Mouse (Mus musculus) embryonic facial prominence, embryonic 12.5 days (tissue): Measurements from ENCODE around the gene Als2. TPM values are rescaled to one million over a fixed set of nuclear protein-coding genes. Genes with fewer than 3 reads are reported as not detected.

Experiments used
- ATAC-seq: fragments of 200-750 bp; cut with Nextera tagmentation; 2 replicates; pipeline ENCODE4 v1.8.0; 2017; ENCODE audit not compliant: insufficient number of reproducible peaks, insufficient read depth, low FRiP score, low TSS enrichment
- H3K27ac ChIP-seq: fragments of 300-500 bp; sonication (generic); 2 replicates; pipeline ENCODE4 v1.5.1; 2016; ENCODE audit warnings: mild to moderate bottlenecking
- H3K27me3 ChIP-seq: fragments of 300-500 bp; sonication (generic); 2 replicates; pipeline ENCODE4 v1.6.1; 2016; ENCODE audit warnings: mild to moderate bottlenecking, moderate library complexity
- H3K36me3 ChIP-seq: fragments of 300-500 bp; sonication (generic); 2 replicates; pipeline ENCODE4 v1.6.1; 2016; ENCODE audit warnings: mild to moderate bottlenecking
- H3K4me1 ChIP-seq: fragments of 300-500 bp; sonication (generic); 2 replicates; pipeline ENCODE4 v1.6.1; 2016
- H3K4me2 ChIP-seq: fragments of 300-500 bp; sonication (generic); replicated peaks from 2 replicates; pipeline ENCODE4 v1.6.1; 2016; ENCODE audit warnings: mild to moderate bottlenecking, moderate library complexity
- H3K4me3 ChIP-seq: fragments of 300-500 bp; sonication (generic); 2 replicates; pipeline ENCODE4 v1.5.1; 2016; ENCODE audit warnings: mild to moderate bottlenecking
- H3K9ac ChIP-seq: fragments of 300-500 bp; sonication (generic); 2 replicates; pipeline ENCODE4 v1.6.1; 2016; ENCODE audit warnings: mild to moderate bottlenecking, moderate library complexity
- H3K9me3 ChIP-seq: fragments of 300-500 bp; sonication (generic); 2 replicates; pipeline ENCODE4 v1.6.1; 2016; ENCODE audit warnings: mild to moderate bottlenecking, moderate library complexity
- WGBS: fragments of 180-500 bp; shearing (Covaris S2); methylation state at CpG from one replicate; pipeline ENCODE4 v1.1.7; 2016; 5-methylcytosine and 5-hydroxymethylcytosine counted together
- polyA plus RNA-seq: library from polyadenylated mRNA; unstranded; fragments of >200 nt; fragmentation: Nextera tagmentation; extraction: Ambion mirVana; gene quantifications from 2 replicates; pipeline ENCODE4 v1.2.1, GENCODE M21; 2016

The Als2 gene
- 14.9 and 15.4 TPM in 2 replicates for polyA plus RNA-seq

DNA sequence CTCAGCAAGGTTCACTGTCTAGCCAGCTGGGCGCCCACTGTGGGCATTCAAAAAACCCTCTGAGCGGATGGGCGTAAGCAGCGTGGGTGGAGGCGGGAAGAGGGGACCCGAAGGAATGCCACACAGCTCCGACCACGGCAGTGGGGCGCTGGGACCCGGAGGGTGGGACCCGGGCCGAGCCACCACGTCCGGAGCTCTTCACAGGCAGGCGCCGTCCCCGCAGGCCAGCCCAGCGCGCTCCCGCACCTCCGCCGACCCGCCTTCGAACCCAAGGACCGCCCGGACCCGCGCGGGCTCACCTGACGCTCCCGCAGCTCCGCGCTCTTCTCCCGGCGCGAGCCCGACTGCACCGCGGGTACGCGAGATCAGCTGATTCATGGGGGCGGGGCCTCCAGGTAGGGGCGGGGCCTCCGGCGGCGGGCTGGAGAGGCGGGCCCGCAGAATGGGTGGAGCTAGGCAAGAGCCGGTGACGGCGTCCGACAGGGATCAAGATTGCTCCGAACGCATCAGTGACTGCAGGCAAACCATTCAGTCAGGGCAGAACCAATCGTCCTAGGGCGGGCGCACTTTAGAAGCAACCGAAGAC lies at the start of gene Als2:
Als2 (minus strand) TSS at position 376 of the 586 bp plus-strand sequence.
- H3K4me2 ChIP-seq: peak within 1 kb of the TSS; percentile 73
- ATAC-seq: peak; percentile 97
- peak within 1 kb of the TSS; percentile 73 for H3K4me3 ChIP-seq
- no peaks in the 10 kb centered on the region for H3K27me3 ChIP-seq
- under 1% methylated on average over 58 of the region's 58 CpGs for WGBS
- peak within 1 kb of the TSS; percentile 67 for H3K9ac ChIP-seq
- no peaks in the 10 kb centered on the region for H3K9me3 ChIP-seq
- H3K36me3 ChIP-seq: no peaks in the 10 kb centered on the region
- H3K4me1 ChIP-seq: no peaks in the 10 kb centered on the region
- H3K27ac ChIP-seq: 0 out of 2 replicates have a peak within 1 kb of the TSS, but pooled peaks have one; percentile 26

DNA sequence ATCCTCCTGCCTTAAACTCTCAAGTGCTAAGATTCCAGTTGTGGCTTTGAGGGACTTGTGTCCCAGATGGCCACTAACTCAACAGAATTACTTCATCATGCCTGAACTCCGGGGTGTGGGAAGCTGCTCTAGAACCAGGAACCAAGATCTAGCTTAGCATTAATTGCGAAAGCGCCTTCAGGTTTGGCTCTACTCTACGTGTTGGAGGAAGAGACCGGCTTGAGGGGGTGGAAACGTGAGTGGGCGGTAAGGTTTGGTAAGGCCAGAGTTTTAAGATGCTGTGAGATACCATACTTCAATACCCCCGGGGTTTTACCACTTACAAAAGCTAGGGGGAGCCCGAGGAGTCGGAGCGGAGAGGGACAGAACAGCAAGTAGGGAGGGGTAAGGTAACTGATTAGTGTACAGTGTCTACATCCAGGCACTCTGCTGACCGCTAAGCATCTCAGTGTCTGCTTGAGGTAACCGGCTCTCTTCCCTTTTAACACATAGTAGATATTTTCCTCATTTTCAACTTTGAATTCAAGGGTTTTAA lies 49.4 kb upstream of the Als2 start:
- H3K9me3 ChIP-seq: no peaks in the 10 kb centered on the region
- H3K9ac ChIP-seq: no peak overlapping the region
- no peaks in the 10 kb centered on the region for H3K27me3 ChIP-seq
- no peaks in the 10 kb centered on the region for H3K36me3 ChIP-seq
- H3K27ac ChIP-seq: no peak overlapping the region
- H3K4me3 ChIP-seq: no peak overlapping the region
- H3K4me2 ChIP-seq: no peak overlapping the region
- no peak for ATAC-seq
- H3K4me1 ChIP-seq: peaks cover 15% of the 10 kb centered on the region
- WGBS: 82% methylated on average over 13 of the region's 13 CpGs

DNA sequence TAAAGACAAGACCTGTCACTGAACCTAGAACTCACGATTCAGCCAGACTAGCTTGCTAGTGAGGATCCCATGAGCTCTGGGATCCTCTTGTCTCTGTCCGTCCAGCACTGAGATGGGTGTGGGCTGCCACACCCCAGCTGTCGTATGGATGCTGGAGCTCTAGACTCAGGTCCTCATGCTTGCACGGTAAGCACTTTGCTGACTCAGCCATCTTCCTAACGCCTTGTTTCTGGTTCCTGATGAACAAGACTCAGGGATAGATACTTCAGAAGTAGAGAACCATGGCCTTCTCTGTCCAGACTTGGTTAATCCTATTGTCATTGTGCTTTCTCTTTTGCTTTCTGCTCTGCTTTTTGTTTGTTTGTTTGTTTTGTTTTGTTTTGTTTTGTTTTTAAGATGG lies 48.8 kb upstream of the Als2 start:
- H3K4me1 ChIP-seq: peaks cover 10% of the 10 kb centered on the region
- H3K27me3 ChIP-seq: no peaks in the 10 kb centered on the region
- no peaks in the 10 kb centered on the region for H3K9me3 ChIP-seq
- no peak overlapping the region for H3K27ac ChIP-seq
- 92% methylated on average over 5 of the region's 5 CpGs for WGBS
- no peak overlapping the region for H3K4me3 ChIP-seq
- no peak for ATAC-seq
- no peak overlapping the region for H3K4me2 ChIP-seq
- no peak overlapping the region for H3K9ac ChIP-seq
- H3K36me3 ChIP-seq: no peaks in the 10 kb centered on the region

DNA sequence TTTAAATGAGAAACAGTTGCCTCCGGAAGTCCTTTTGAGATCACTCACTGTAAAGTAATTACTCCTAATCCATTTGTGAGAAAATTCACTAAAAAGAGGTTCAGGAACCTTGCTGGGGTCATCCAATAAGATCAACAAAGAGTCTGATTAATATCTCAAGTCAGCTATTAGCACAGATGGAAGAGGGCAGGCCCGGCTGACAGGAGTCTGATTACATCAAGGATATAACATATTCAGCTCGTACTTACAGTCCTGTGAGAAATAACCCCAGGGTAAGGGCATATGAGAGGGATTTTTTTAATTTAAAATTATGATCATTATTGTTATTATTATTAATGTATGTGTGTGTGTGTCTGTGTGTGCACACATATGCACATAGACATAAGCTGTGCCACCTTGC lies 35.2 kb upstream of the Als2 start:
- H3K4me2 ChIP-seq: no peak overlapping the region
- no peak for ATAC-seq
- H3K27ac ChIP-seq: no peak overlapping the region
- H3K36me3 ChIP-seq: no peaks in the 10 kb centered on the region
- H3K4me1 ChIP-seq: peaks cover 25% of the 10 kb centered on the region
- WGBS: 29% methylated on average over 3 of the region's 3 CpGs
- H3K9ac ChIP-seq: no peak overlapping the region
- no peak overlapping the region for H3K4me3 ChIP-seq
- H3K27me3 ChIP-seq: no peaks in the 10 kb centered on the region
- H3K9me3 ChIP-seq: no peaks in the 10 kb centered on the region

DNA sequence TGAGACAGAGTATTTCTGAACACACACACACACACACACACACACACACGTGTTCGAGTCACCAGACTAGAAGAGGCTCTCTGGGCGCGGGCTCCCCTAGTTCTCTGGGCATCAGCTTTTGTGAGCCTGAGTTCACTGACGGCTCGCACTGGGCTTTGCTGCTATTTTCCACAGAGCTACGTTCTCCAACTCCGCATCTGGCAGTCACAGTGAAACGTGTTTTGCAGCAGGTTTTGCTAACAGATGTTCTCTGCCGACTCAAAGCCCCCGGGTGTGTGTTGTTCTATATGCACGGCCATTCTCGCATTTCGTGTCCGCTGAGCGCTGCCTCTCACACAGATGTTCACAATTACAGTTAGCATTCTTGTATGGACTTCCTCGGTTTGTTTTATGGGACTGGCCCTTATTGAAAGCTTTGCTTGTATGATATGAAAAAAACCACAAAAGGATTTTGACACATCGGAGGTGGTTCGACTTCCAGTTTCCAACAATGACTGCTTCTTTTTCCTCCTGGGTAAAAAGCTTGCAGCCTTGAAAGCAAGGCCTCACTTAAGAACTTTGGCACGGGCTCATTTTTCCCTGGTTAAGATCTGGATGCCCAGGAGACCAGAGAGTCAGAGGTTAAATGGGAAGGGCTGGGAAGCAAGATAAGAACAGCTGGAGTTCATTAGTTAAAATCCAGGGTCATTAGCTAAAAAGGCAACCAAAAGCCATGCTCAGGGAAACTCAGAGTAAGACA lies 33.1 kb upstream of the Als2 start:
- peak overlapping the region; percentile 18 for H3K4me2 ChIP-seq
- no peaks in the 10 kb centered on the region for H3K36me3 ChIP-seq
- no peak overlapping the region for H3K9ac ChIP-seq
- peak overlapping the region; percentile 80 for H3K27ac ChIP-seq
- peak; percentile 84 for ATAC-seq
- WGBS: 17% methylated on average over 20 of the region's 20 CpGs
- no peaks in the 10 kb centered on the region for H3K9me3 ChIP-seq
- H3K4me3 ChIP-seq: no peak overlapping the region
- H3K4me1 ChIP-seq: peaks cover 25% of the 10 kb centered on the region
- H3K27me3 ChIP-seq: no peaks in the 10 kb centered on the region

DNA sequence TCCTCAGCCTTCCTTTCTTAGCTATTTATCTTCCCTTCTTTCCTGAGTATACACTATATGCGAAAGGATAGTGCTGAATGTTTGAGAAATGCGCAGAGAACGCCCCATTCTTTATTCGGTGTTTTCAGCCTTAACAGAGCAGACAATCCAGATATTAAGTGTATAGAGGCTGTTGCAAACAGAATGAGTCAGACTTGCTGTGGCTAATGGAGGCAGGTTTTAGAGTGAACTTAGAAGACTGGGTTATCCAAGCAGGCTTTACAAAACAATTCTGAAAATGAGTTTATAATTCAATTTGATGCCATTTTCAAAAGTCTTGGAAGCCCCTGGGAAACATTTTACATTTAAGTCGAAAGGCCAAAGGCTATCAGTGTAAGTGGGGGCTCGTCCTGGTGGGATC lies 32.4 kb upstream of the Als2 start:
- Histone ChIP-seq H3K4me2 (0 out of 2 replicates have a peak overlapping the region, but pooled peaks have one; percentile 18), H3K9me3 (no peaks in the 10 kb centered on the region), H3K36me3 (no peaks in the 10 kb centered on the region), H3K4me3 (no peak overlapping the region), H3K9ac (no peak overlapping the region), H3K27ac (peak overlapping the region; percentile 80), H3K4me1 (peaks cover 25% of the 10 kb centered on the region), H3K27me3 (no peaks in the 10 kb centered on the region)
- ATAC-seq: no peak
- WGBS: 61% methylated on average over 6 of the region's 6 CpGs

DNA sequence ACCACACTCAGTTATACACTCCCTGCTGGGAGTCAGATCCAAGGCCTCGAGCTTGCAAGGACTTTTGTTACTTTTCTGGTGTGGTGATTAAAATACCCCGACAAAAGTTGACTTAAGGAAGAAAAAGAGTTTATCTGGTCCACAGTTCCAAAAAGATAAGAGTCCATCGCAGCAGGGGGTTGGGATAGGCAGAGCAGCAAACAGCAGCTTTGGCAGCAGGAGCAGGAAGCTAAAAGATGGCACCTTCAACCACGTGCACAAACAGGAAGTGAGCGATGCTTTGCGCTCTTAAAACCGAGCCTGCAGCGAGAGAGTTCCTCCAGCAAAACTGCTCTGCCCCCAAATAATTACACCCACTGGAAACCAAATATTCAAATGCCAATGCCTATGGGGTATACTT lies 31.9 kb upstream of the Als2 start:
- Histone ChIP-seq H3K4me3 (no peak overlapping the region), H3K9ac (no peak overlapping the region), H3K9me3 (no peaks in the 10 kb centered on the region), H3K36me3 (no peaks in the 10 kb centered on the region), H3K27ac (no peak overlapping the region; the same call in 1 of the 2 replicates), H3K4me1 (peaks cover 25% of the 10 kb centered on the region), H3K4me2 (no peak overlapping the region), H3K27me3 (no peaks in the 10 kb centered on the region)
- ATAC-seq: no peak
- WGBS: 36% methylated on average over 8 of the region's 8 CpGs

DNA sequence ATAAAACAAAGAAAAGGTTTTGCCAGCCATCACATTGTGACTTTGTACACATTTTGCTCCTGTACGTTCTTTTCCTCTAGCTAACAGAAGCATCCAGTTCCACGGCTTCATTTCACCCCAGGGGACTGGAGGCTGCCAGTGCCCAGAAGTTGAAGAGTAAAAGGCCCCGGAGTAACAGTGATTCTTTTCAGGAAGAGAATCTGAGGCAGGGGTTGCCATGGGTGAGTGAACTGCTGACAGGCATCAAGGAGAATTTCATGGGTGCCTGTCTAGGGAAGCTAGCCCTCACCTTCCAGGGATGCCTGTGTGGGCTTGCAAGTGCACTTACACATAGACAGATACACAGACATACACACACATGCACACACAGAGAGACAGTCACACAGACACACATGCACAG lies 20.7 kb upstream of the Als2 start:
- no peak overlapping the region for H3K4me2 ChIP-seq
- no peak overlapping the region for H3K9ac ChIP-seq
- 7% methylated on average over 3 of the region's 3 CpGs for WGBS
- no peaks in the 10 kb centered on the region for H3K9me3 ChIP-seq
- no peak overlapping the region for H3K27ac ChIP-seq
- peaks cover 23% of the 10 kb centered on the region for H3K4me1 ChIP-seq
- no peak overlapping the region for H3K4me3 ChIP-seq
- ATAC-seq: no peak
- H3K36me3 ChIP-seq: no peaks in the 10 kb centered on the region
- H3K27me3 ChIP-seq: no peaks in the 10 kb centered on the region

DNA sequence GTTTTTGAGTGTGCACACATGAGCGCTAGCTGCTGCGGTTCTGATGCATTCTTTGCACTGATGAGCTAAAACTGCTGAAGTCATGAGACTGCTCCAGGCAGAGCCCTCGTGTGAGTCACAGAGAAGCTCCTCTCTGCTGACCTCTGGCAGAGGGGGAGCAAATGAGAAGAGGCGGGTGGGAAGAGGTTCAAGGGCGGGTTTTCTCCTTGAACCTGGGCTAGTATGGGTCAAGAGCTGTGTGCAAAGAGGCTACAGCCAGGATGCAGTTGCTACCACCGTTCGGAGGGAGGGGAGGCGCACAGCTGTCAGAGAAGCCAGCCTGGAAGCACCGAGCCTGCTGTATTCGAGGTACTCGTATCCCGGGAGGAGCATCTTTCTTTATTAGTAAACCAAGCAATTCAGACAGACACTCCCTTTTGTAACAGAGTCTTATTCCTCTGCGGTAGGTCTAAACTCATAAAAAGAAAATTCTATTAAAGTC lies 19.8 kb upstream of the Als2 start, which contains the start of gene Cdk15:
Cdk15 (plus strand) TSS at position 156 of the 481 bp plus-strand sequence.
- Histone ChIP-seq H3K27ac (peak within 1 kb of the TSS; percentile 31; the same call in 1 of the 2 replicates), H3K9me3 (no peaks in the 10 kb centered on the region), H3K4me3 (no peak within 1 kb of the TSS), H3K36me3 (no peaks in the 10 kb centered on the region), H3K9ac (no peak within 1 kb of the TSS), H3K4me1 (peaks cover 23% of the 10 kb centered on the region), H3K27me3 (no peaks in the 10 kb centered on the region), H3K4me2 (peak within 1 kb of the TSS; percentile 19)
- WGBS: 12% methylated on average over 13 of the region's 13 CpGs
- no peak for ATAC-seq

DNA sequence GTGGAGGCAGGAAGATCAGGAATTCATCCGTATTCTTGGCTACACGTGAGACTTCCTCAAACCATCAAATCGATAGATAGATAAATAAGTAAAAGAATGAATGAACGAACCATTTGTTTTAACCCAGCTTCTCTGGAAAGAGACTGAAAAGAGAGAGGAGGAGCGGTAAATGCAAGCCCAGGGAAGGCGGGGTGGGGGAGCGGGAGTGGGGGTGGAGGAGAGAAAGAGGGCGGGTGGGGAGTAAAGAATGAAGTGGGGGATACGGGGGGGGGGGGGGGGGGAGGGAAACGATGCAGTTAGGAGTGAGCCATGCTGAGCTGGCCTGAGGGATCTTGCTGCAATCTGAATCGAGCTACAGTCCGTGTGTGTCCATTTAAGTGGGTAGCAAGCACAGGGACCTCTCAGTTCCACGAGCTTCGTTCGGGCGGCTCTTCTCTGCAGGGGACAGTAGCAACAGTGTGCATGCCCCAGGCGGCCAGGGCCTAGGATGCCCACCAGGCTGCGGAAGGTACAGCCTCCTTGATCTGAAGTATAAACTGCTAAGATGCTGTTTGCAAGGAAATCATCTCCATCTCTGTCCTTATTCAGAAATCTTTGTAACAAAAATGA lies 16.4 kb upstream of the Als2 start:
- H3K27ac ChIP-seq: no peak overlapping the region
- H3K36me3 ChIP-seq: no peaks in the 10 kb centered on the region
- no peak for ATAC-seq
- peak overlapping the region; percentile 51 for H3K4me2 ChIP-seq
- H3K9ac ChIP-seq: peak overlapping the region; percentile 33; the same call in 1 of the 2 replicates
- H3K9me3 ChIP-seq: no peaks in the 10 kb centered on the region
- no peaks in the 10 kb centered on the region for H3K27me3 ChIP-seq
- H3K4me1 ChIP-seq: peaks cover 23% of the 10 kb centered on the region
- H3K4me3 ChIP-seq: peak overlapping the region; percentile 25
- WGBS: 2% methylated on average over 15 of the region's 18 CpGs

DNA sequence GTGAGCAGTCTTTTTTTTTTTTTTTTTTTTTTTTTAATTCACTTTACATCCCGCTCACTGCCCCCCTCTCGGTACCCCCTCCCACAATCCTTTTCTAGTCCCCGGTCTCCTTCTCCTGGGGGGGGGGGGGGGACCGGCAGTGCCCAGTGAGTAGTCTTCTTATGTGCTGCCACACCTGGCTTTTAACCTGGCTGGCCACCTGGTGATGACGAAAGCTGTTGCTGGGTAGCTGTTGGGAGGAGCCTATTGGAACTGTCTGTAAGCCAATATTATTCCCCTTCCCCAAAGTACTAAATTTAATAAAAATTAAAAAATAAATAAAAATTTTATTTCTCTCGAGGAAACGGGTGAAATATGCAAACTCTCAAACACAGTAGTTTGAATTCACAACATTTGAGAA lies 15.7 kb upstream of the Als2 start:
- no peaks in the 10 kb centered on the region for H3K36me3 ChIP-seq
- H3K27me3 ChIP-seq: no peaks in the 10 kb centered on the region
- no peak overlapping the region for H3K27ac ChIP-seq
- peak overlapping the region; percentile 25; the same call in 1 of the 2 replicates for H3K4me3 ChIP-seq
- H3K9me3 ChIP-seq: no peaks in the 10 kb centered on the region
- ATAC-seq: no peak
- H3K4me2 ChIP-seq: peak overlapping the region; percentile 51
- H3K4me1 ChIP-seq: peaks cover 17% of the 10 kb centered on the region
- H3K9ac ChIP-seq: no peak overlapping the region
- 4% methylated on average over 4 of the region's 7 CpGs for WGBS
